Comparison of ENCODE assay signal across 7 mouse cellular contexts in genomic region chr11:117275999-117276398, GRCm38 (mm10).
DNase-seq lines count a peak whose midpoint lies in the region; ATAC-seq and TF ChIP-seq lines count a peak whose summit lies in the region.

No protein-coding gene starts in this region.

- H3K9me3 ChIP-seq in midbrain, postnatal 0 days (ENCODE audit: low read length): no peaks in the 10 kb centered on the region

- H3K27ac ChIP-seq in midbrain, postnatal 0 days (ENCODE audit: low read depth, low read length): no peak overlapping the region

- DNase-seq in 3134 (ENCODE audit: extremely low read depth, insufficient read length, low spot score): peak; percentile 83
- peak; percentile 60 for DNase-seq in NIH3T3 (ENCODE audit: low read depth)
- peak; percentile 82 to 92 for DNase-seq in heart, adult 18-20 months
- DNase-seq in kidney, adult 9 months: peak; percentile 92
- peak; percentile 71 for DNase-seq in midbrain, postnatal 0 days (ENCODE audit: low spot score)
- DNase-seq in frontal cortex, postnatal 10 days (ENCODE audit: low spot score in 2 of 2): no peak
- DNase-seq in thymus, postnatal 10 days (ENCODE audit: low spot score in 2 of 2): no peak

- H3K27me3 ChIP-seq in midbrain, postnatal 0 days (ENCODE audit: insufficient read depth, low read length): no peaks in the 10 kb centered on the region

- H3K4me2 ChIP-seq in midbrain, postnatal 0 days (ENCODE audit: low read depth, low read length, poor library complexity, severe bottlenecking): no peak overlapping the region

- 28% methylated on average over 6 of the region's 6 CpGs for WGBS in midbrain, postnatal 0 days

- no peak for TF ChIP-seq CTCF in midbrain, postnatal 0 days (IDR thresholded peaks at IDR 0.05)

- no peak overlapping the region for H3K9ac ChIP-seq in midbrain, postnatal 0 days (replicated peaks; ENCODE audit: low read length, poor library complexity, severe bottlenecking)

- H3K4me3 ChIP-seq in midbrain, postnatal 0 days (ENCODE audit: low read depth, low read length): no peak overlapping the region

- peak; percentile 58 for ATAC-seq in midbrain, postnatal 0 days (ENCODE audit: low FRiP score)

- H3K4me1 ChIP-seq in midbrain, postnatal 0 days (ENCODE audit: insufficient read depth, low read length): no peaks in the 10 kb centered on the region; the same call in 1 of the 2 replicates

- H3K36me3 ChIP-seq in midbrain, postnatal 0 days (ENCODE audit: insufficient read depth, low read length): no peaks in the 10 kb centered on the region

Comparison
In these comparisons a context has a peak if more than half of its experiments do, and no peak if none do; other contexts are left out.
1. DNase-seq: peak in 3134 (single experiment), NIH3T3 (single experiment), heart, adult 18-20 months (2 of 2), kidney, adult 9 months (single experiment) and midbrain, postnatal 0 days (single experiment); none in frontal cortex, postnatal 10 days (0 of 2) and thymus, postnatal 10 days (0 of 2).